Mouse (Mus musculus) lung, embryonic 14.5 days (tissue): Measurements from ENCODE around the gene Gda. TPM values are rescaled to one million over a fixed set of nuclear protein-coding genes. Genes with fewer than 3 reads are reported as not detected.
A peak's percentile ranks its signal among the peaks of the same experiment; 100 is the strongest.

ENCODE experiments used
- ATAC-seq: fragments of 200-750 bp; cut with Nextera tagmentation; 2 replicates; pipeline ENCODE4 v1.8.0; 2017; ENCODE audit warnings: mild to moderate bottlenecking, moderate TSS enrichment, moderate library complexity; ENCODE audit not compliant: insufficient read depth
- DNase-seq: peaks from one replicate; pipeline ENCODE4 v3.0.0-alpha.2; 2015
- H3K27ac ChIP-seq: fragments of 300-500 bp; sonication (generic); 2 replicates; pipeline ENCODE4 v1.5.1; 2014; ENCODE audit warnings: low read depth, mild to moderate bottlenecking, moderate library complexity
- H3K27me3 ChIP-seq: fragments of 300-500 bp; sonication (generic); 2 replicates; pipeline ENCODE4 v1.6.1; 2014; ENCODE audit warnings: low read length, control low read depth; ENCODE audit not compliant: insufficient read depth
- H3K36me3 ChIP-seq: fragments of 300-500 bp; sonication (generic); 2 replicates; pipeline ENCODE4 v1.6.1; 2014; ENCODE audit warnings: control low read depth; ENCODE audit not compliant: insufficient read depth
- H3K4me1 ChIP-seq: fragments of 300-500 bp; sonication (generic); 2 replicates; pipeline ENCODE4 v1.6.1; 2014; ENCODE audit warnings: antibody characterized with exemption, control low read depth; ENCODE audit not compliant: insufficient read depth
- H3K4me2 ChIP-seq: fragments of 300-500 bp; sonication (generic); 2 replicates; pipeline ENCODE4 v1.6.1; 2014; ENCODE audit warnings: mild to moderate bottlenecking
- H3K4me3 ChIP-seq: fragments of 300-500 bp; sonication (generic); 2 replicates; pipeline ENCODE4 v1.5.1; 2014; ENCODE audit warnings: low read depth, low read length
- H3K9ac ChIP-seq: fragments of 300-500 bp; sonication (generic); 2 replicates; pipeline ENCODE4 v1.6.1; 2014
- H3K9me3 ChIP-seq: fragments of 300-500 bp; sonication (generic); 2 replicates; pipeline ENCODE4 v1.6.1; 2016; ENCODE audit warnings: low read depth, low read length, control low read depth
- CTCF ChIP-seq: IDR thresholded peaks from 2 replicates; pipeline ENCODE4 v1.5.1; 2016; ENCODE audit warnings: antibody characterized with exemption, low read depth
- WGBS: fragments of 180-500 bp; shearing (Covaris S2); extraction: QIAGEN DNeasy Blood & Tissue Kit; methylation state at CpG from one replicate; pipeline ENCODE4 v1.1.7; 2014; 5-methylcytosine and 5-hydroxymethylcytosine counted together
- polyA plus RNA-seq: library from polyadenylated mRNA; unstranded; fragments of >200 nt; fragmentation: Nextera tagmentation; extraction: Ambion mirVana; gene quantifications from 2 replicates; pipeline ENCODE4 v1.2.1, GENCODE M21; 2014

The Gda gene
- polyA plus RNA-seq, 1 experiment from 2014 or later: 0.26 TPM

DNA sequence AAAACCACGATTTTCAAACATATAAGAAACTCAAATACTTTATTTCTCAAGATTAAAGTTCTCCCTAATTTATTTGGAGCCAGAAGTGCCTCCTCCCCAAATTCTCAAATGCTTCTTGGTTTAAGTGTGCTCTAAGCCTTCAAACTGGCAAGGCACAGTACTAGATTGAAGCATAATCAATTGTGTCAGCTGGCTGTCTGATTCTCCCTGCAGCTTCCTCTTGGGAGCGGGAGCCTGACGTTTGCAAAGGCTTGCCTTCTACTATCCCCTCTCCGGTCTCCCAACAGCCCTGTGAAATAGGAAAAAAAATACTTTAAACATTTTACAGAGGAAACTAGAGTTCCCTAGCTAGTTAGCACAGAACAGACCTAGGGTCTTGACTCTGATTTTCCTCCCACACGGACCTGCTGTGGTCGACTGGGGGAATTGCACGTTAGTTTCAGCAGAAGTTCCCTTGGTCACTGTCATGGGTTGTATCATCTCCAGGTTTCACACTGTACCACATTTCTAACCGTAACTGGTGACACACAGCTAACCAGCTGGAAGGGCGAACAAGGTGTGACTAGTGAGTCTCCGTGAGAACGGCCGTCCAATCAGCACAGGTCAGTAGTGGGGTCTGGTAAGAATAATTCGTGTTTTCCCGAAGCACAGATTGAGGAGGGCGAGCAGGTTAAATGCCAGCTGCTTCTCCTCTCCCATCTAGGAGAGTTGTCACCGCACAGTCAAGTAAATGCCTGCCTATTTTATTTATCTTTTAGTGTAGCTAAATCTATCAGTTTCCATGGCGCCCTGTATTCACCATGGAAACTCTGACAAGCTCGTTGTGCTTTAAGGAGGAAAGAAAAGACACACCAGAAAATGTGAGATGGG, 6.2 kb upstream of the Gda start:
- no peaks in the 10 kb centered on the region for H3K36me3 ChIP-seq
- no peaks in the 10 kb centered on the region for H3K9me3 ChIP-seq
- no peak overlapping the region for H3K4me2 ChIP-seq
- H3K27me3 ChIP-seq: no peaks in the 10 kb centered on the region
- no peak overlapping the region for H3K4me3 ChIP-seq
- H3K27ac ChIP-seq: no peak overlapping the region
- ATAC-seq (no peak), DNase-seq (no peak)
- H3K9ac ChIP-seq: no peak overlapping the region
- 33% methylated on average over 18 of the region's 18 CpGs for WGBS
- H3K4me1 ChIP-seq: no peaks in the 10 kb centered on the region
- no peak for TF ChIP-seq CTCF

- no peak for TF ChIP-seq CTCF
- ATAC-seq: no peak
- H3K4me3 ChIP-seq: no peak overlapping the region
- H3K4me1 ChIP-seq: no peaks in the 10 kb centered on the region
- WGBS: 48% methylated on average over 3 of the region's 3 CpGs
- no peak for DNase-seq
- no peak overlapping the region for H3K4me2 ChIP-seq
- H3K36me3 ChIP-seq: no peaks in the 10 kb centered on the region
- H3K27me3 ChIP-seq: no peaks in the 10 kb centered on the region
- H3K27ac ChIP-seq: no peak overlapping the region
- no peak overlapping the region for H3K9ac ChIP-seq
- H3K9me3 ChIP-seq: no peaks in the 10 kb centered on the region
Measured at GRCm38 (mm10) chr19:21478538-21478937, 5.3 kb upstream of the Gda start.

DNA sequence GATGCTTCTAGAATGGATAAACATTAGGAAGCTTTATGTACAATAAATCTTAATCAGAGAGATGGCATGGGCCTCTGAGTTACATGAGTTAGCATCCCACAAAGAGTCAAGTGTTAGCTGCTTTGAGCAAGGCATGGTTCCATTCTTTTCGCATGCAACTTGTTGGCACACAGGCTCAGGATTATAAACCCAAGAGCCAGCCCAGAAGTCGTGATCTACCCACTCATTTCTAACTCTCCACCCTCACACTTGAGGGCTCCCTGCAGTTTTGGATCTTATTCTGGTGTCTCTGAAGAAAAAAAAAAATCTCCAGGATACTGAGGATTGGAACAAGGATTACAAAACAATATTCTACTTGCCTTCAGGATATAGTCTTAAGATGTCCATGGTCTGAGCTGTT, 4.5 kb upstream of the Gda start:
- Histone ChIP-seq H3K9me3 (no peaks in the 10 kb centered on the region), H3K27ac (no peak overlapping the region), H3K4me2 (no peak overlapping the region), H3K4me3 (no peak overlapping the region), H3K4me1 (no peaks in the 10 kb centered on the region), H3K27me3 (peaks cover 6% of the 10 kb centered on the region), H3K36me3 (no peaks in the 10 kb centered on the region), H3K9ac (no peak overlapping the region)
- ATAC-seq (no peak), DNase-seq (no peak)
- no peak for TF ChIP-seq CTCF
- 71% methylated on average over 2 of the region's 2 CpGs for WGBS

DNA sequence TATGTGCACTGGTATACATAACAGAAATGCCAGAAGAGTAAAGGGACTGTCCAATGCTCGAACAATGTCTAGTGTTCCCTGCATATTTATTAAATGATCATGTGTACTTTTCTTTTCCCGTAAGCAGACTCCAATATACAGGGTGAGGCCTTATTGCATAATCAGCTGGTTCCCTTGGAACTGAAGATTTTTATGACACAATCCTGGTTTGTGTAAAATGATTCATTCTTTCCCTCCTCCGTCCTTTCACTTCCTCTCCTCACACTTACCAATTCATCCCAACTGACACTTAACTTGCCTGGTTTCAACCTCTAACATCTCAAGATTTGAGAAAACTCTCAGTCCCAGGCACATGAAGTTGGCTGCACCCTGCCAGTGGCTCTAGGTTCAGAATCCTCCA, 3.5 kb upstream of the Gda start:
- DNase-seq: no peak
- WGBS: 67% methylated on average over 3 of the region's 3 CpGs

DNA sequence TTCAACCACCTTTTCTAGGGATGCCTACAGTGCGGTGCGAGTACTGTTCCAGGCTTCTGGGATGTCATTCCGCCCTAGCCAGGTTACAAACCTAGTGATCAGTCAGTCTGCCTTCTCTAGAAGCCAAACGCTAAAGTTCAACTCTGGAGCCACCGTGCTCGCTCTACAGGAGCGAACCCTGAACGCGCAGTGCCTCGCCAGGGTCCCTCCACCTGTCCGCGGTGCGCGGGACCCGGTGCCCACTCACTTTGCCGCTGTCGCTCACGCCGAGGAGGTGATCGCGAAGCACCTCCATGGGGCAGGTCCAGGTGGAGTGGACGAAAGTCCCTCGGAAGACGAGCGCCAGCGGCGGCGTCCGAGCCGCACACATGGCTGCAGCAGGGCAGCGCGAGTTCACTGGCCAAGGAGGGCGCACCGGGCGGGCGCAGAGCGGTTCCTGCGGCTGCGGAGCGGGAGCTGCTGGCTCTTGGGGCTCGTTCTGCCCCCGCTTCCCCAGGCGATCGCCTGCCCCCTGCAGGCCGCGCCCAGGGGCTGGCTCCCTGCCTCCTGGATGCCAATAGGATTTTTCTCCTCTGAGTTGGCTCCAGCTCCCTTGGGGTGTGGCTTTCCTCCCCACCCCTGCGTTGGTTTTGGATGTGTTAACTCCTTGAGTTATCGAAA, 994 bp downstream of the Gda start:
- Histone ChIP-seq H3K27ac (no peak overlapping the region), H3K4me1 (no peaks in the 10 kb centered on the region), H3K9ac (peak overlapping the region; percentile 40), H3K4me3 (peak overlapping the region; percentile 41), H3K36me3 (no peaks in the 10 kb centered on the region), H3K4me2 (peak overlapping the region; percentile 72), H3K27me3 (peaks cover 26% of the 10 kb centered on the region), H3K9me3 (no peaks in the 10 kb centered on the region)
- peak; percentile 52 for TF ChIP-seq CTCF
- WGBS: 2% methylated on average over 48 of the region's 48 CpGs
- ATAC-seq (peak; percentile 58), DNase-seq (peak; percentile 62)

More for the DNA sequence above, 3.5 kb upstream of the Gda start:
- TF ChIP-seq CTCF: no peak
- H3K4me1 ChIP-seq: no peaks in the 10 kb centered on the region
- H3K27ac ChIP-seq: no peak overlapping the region
- H3K36me3 ChIP-seq: no peaks in the 10 kb centered on the region
- H3K4me2 ChIP-seq: no peak overlapping the region
- no peaks in the 10 kb centered on the region for H3K9me3 ChIP-seq
- H3K27me3 ChIP-seq: peaks cover 16% of the 10 kb centered on the region
- H3K4me3 ChIP-seq: no peak overlapping the region
- no peak overlapping the region for H3K9ac ChIP-seq
- no peak for ATAC-seq

GRCm38 (mm10) chr19:21461221-21461960, 11.9 kb downstream of the Gda start:
- TF ChIP-seq CTCF: no peak
- Histone ChIP-seq H3K27me3 (no peaks in the 10 kb centered on the region), H3K9ac (no peak overlapping the region), H3K4me1 (no peaks in the 10 kb centered on the region), H3K4me2 (no peak overlapping the region), H3K27ac (no peak overlapping the region), H3K36me3 (no peaks in the 10 kb centered on the region), H3K4me3 (no peak overlapping the region), H3K9me3 (no peaks in the 10 kb centered on the region)
- ATAC-seq (no peak), DNase-seq (no peak)
- WGBS: 61% methylated on average over 5 of the region's 5 CpGs

DNA sequence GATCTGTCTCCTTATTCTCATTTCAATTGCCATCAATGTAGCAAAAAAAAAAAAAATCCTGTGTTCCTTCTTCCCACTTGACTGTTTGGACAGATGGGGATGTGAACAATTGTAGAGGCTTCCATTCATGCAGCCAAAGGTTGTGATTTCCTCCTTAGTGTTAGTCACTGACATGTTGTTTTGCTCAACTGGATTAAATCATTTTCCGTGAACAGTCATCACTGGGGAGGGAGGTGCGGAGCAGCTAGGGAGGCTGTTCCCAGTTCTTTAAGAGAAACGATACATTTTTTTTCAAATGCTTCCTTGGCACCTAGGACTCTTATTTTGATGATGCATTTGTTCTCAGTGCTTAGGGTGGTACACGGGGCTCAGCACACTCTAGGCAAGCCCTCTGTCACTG, 15.8 kb downstream of the Gda start:
- Histone ChIP-seq H3K4me2 (no peak overlapping the region), H3K36me3 (no peaks in the 10 kb centered on the region), H3K4me1 (no peaks in the 10 kb centered on the region), H3K4me3 (no peak overlapping the region), H3K9me3 (no peaks in the 10 kb centered on the region), H3K27me3 (no peaks in the 10 kb centered on the region), H3K9ac (no peak overlapping the region), H3K27ac (no peak overlapping the region)
- WGBS: 77% methylated on average over 4 of the region's 4 CpGs
- ATAC-seq (no peak), DNase-seq (no peak)
- TF ChIP-seq CTCF: no peak
